Mouse (Mus musculus) stomach, postnatal 0 days (tissue): ENCODE data around the gene Dytn. TPM values are rescaled to one million over a fixed set of nuclear protein-coding genes. Genes with fewer than 3 reads are reported as not detected.

Experiments
- ATAC-seq: fragments of 200-750 bp; cut with Nextera tagmentation; 2 replicates; pipeline ENCODE4 v1.8.0; 2017; ENCODE audit not compliant: low FRiP score, low TSS enrichment
- DNase-seq: peaks from one replicate; pipeline ENCODE4 v3.0.0-alpha.2; 2016; ENCODE audit warnings: low spot score
- H3K27ac ChIP-seq: fragments of 300-500 bp; sonication (generic); replicated peaks from 2 replicates; pipeline ENCODE4 v1.5.1; 2014; ENCODE audit warnings: mild to moderate bottlenecking, control low read depth
- H3K27me3 ChIP-seq: fragments of 300-500 bp; sonication (generic); 2 replicates; pipeline ENCODE4 v1.6.1; 2014; ENCODE audit warnings: low read length; ENCODE audit not compliant: control insufficient read depth, insufficient read depth
- H3K36me3 ChIP-seq: fragments of 300-500 bp; sonication (generic); 2 replicates; pipeline ENCODE4 v1.6.1; 2014; ENCODE audit warnings: low read length, mixed read lengths; ENCODE audit not compliant: control insufficient read depth, insufficient read depth
- H3K4me1 ChIP-seq: fragments of 300-500 bp; sonication (generic); replicated peaks from 2 replicates; pipeline ENCODE4 v1.6.1; 2014; ENCODE audit warnings: antibody characterized with exemption; ENCODE audit not compliant: control insufficient read depth, insufficient read depth
- H3K4me2 ChIP-seq: fragments of 300-500 bp; sonication (generic); replicated peaks from 2 replicates; pipeline ENCODE4 v1.6.1; 2014; ENCODE audit warnings: low read depth, mild to moderate bottlenecking, control low read depth, moderate library complexity
- H3K4me3 ChIP-seq: fragments of 300-500 bp; sonication (generic); 2 replicates; pipeline ENCODE4 v1.5.1; 2014; ENCODE audit warnings: low read depth, low read length, control low read depth
- H3K9ac ChIP-seq: fragments of 300-500 bp; sonication (generic); 2 replicates; pipeline ENCODE4 v1.6.1; 2014; ENCODE audit warnings: mild to moderate bottlenecking, low read length, control low read depth, mixed read lengths
- H3K9me3 ChIP-seq: fragments of 300-500 bp; sonication (generic); 2 replicates; pipeline ENCODE4 v1.6.1; 2016; ENCODE audit warnings: low read length; ENCODE audit not compliant: control insufficient read depth
- CTCF ChIP-seq: IDR thresholded peaks from 2 replicates; pipeline ENCODE4 v1.5.1; 2016; ENCODE audit warnings: antibody characterized with exemption, low read depth, mild to moderate bottlenecking, moderate library complexity
- EP300 ChIP-seq: optimal IDR thresholded peaks from 2 replicates; pipeline ENCODE3; 2016; ENCODE audit warnings: antibody characterized with exemption
- WGBS: fragments of 180-500 bp; shearing (Covaris S2); extraction: QIAGEN DNeasy Blood & Tissue Kit; methylation state at CpG from one replicate; pipeline ENCODE4 v1.1.7; 2014; 5-methylcytosine and 5-hydroxymethylcytosine counted together
- polyA plus RNA-seq: library from polyadenylated mRNA; unstranded; fragments of >200 nt; fragmentation: Nextera tagmentation; extraction: Ambion mirVana; gene quantifications from 2 replicates; pipeline ENCODE4 v1.2.1, GENCODE M21; 2015

Gene Dytn
- polyA plus RNA-seq, 1 experiment from 2014 or later = not detected

DNA sequence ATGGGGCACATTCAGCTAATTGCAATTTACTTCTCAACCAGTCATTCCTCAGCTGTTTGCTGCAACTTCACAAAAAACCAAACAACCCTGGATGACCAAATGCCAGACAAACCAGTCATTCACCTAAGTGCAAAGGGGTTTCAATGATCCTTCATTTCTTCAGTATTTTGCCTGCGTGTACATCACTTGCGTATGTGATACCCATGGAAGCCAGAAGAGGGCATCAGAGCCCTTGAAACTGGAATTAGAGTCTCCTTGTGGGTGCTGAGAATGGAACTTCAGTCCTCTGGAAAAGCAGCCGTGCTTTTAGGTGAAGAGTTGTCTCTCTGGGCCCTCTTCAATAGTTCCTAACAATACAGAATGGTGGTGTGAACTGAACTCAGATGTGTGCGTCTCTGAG, 77.1 kb downstream of the Dytn start:
- ATAC-seq = no peak
- H3K4me3 ChIP-seq = no peak overlapping the region
- no peak for DNase-seq
- H3K27me3 ChIP-seq = no peaks in the 10 kb centered on the region
- H3K4me2 ChIP-seq = no peak overlapping the region
- 89% methylated on average over 4 of the region's 4 CpGs for WGBS
- no peak overlapping the region for H3K27ac ChIP-seq
- no peaks in the 10 kb centered on the region for H3K4me1 ChIP-seq
- TF ChIP-seq EP300 (no peak), CTCF (no peak)
- no peak overlapping the region for H3K9ac ChIP-seq
- no peaks in the 10 kb centered on the region for H3K36me3 ChIP-seq
- no peaks in the 10 kb centered on the region for H3K9me3 ChIP-seq

DNA sequence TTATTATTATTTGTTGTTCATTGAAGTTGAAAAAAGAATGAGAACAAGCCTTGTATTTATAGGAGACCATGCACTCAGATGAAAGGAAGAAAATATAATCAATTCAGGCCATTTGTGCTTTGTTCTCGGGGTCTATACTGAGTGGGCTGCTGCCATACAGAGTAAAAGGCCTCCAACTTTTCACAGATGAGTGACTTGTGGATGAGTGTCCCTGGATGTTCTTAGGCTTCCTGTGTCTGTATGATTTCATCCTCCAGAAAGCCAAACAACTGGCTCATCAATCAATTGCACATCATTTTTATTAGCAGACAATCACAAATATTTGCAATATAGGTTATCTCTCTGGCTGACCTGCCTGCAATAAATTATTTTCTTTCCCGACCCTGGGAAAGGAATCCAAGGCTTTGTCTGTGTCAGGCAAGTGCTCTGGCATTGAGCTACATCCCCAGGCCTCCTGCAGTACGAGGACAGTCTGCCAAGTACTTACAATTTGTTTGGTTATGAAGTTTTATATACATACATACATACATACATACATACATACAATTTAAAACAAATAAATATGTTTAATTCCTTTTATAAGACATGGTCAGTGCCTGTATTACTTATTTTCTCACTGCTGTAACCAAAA, 82.7 kb downstream of the Dytn start:
- ATAC-seq (no peak), DNase-seq (no peak)
- H3K4me1 ChIP-seq = no peaks in the 10 kb centered on the region
- 16% methylated on average over 3 of the region's 3 CpGs for WGBS
- no peaks in the 10 kb centered on the region for H3K9me3 ChIP-seq
- no peak overlapping the region for H3K4me2 ChIP-seq
- no peaks in the 10 kb centered on the region for H3K27me3 ChIP-seq
- no peak overlapping the region for H3K27ac ChIP-seq
- no peaks in the 10 kb centered on the region for H3K36me3 ChIP-seq
- no peak for TF ChIP-seq EP300
- TF ChIP-seq CTCF = no peak
- no peak overlapping the region for H3K9ac ChIP-seq
- H3K4me3 ChIP-seq = no peak overlapping the region

DNA sequence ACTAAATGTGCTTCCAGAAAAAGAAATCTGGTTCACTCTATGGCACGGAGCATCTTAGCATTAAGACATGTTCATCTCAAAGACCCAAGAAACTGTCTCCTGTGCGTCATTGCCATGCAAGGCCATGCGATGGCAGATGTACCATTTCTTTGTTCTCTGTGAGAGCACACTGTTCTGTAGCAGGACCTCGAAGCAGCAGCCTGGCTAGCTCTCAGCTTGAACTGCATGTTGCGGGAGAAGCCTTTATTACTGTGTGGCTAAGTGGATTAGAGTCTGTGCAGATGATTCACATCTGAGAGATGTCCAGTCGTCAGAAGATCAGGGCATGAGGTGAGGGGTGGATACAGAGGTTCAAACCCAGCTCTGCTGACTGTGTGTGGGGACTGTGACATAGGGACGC, 99.9 kb downstream of the Dytn start:
- Histone ChIP-seq H3K4me1 (no peaks in the 10 kb centered on the region), H3K27ac (no peak overlapping the region), H3K36me3 (no peaks in the 10 kb centered on the region), H3K4me2 (no peak overlapping the region), H3K9me3 (no peaks in the 10 kb centered on the region), H3K27me3 (no peaks in the 10 kb centered on the region), H3K4me3 (no peak overlapping the region), H3K9ac (no peak overlapping the region)
- TF ChIP-seq EP300 = no peak
- TF ChIP-seq CTCF = no peak
- WGBS = 68% methylated on average over 7 of the region's 7 CpGs
- DNase-seq = no peak
- ATAC-seq = no peak

DNA sequence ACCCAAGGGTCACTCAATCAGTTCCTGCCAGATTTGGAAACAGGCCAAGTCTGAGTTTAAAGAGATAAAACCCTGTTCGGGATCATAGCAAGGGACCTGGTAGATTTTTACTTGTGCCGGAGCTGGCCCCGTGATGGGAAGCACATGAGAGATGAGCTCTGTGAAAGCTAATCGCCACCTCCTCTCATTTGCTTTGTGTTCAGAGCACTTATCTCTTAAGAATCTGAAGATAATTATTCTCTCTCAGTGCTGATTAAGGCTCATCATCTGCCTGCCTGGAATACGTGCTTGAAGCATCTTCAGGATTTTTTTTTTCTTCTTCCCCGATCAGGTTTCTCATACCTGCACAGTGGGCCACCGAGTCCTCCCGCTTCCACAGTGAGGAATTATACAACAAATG, 107.6 kb downstream of the Dytn start:
- ATAC-seq (no peak), DNase-seq (no peak)
- WGBS = 82% methylated on average over 8 of the region's 8 CpGs
- Histone ChIP-seq H3K9me3 (no peaks in the 10 kb centered on the region), H3K36me3 (no peaks in the 10 kb centered on the region), H3K4me3 (no peak overlapping the region), H3K27me3 (no peaks in the 10 kb centered on the region), H3K9ac (no peak overlapping the region), H3K4me1 (no peaks in the 10 kb centered on the region), H3K27ac (no peak overlapping the region), H3K4me2 (no peak overlapping the region)
- no peak for TF ChIP-seq CTCF
- no peak for TF ChIP-seq EP300

DNA sequence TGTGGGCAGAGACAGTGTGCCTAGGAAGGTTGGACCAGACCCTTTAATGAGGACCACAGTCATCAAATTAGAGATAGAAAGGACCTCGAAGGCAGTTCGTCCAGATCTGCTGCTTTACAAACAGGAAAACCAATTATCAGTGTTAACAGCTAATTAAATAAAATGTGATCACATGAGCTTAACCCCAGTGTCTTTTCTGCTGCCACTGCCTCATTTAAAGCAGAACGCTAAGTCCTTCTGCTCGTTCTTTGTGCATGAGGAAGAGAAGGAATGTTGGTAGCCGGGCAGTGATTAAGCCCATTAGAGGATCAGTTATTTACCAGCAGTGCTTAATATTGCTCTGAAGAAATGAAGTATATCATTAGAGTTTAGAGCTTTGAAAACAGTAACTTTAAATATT, 109.9 kb downstream of the Dytn start:
- H3K9me3 ChIP-seq = no peaks in the 10 kb centered on the region
- no peak overlapping the region for H3K4me2 ChIP-seq
- no peak overlapping the region for H3K27ac ChIP-seq
- TF ChIP-seq EP300 (no peak), CTCF (no peak)
- H3K27me3 ChIP-seq = no peaks in the 10 kb centered on the region
- no peaks in the 10 kb centered on the region for H3K36me3 ChIP-seq
- H3K9ac ChIP-seq = no peak overlapping the region
- ATAC-seq = no peak
- no peaks in the 10 kb centered on the region for H3K4me1 ChIP-seq
- no peak for DNase-seq
- no peak overlapping the region for H3K4me3 ChIP-seq
- WGBS = 65% methylated on average over 5 of the region's 5 CpGs

DNA sequence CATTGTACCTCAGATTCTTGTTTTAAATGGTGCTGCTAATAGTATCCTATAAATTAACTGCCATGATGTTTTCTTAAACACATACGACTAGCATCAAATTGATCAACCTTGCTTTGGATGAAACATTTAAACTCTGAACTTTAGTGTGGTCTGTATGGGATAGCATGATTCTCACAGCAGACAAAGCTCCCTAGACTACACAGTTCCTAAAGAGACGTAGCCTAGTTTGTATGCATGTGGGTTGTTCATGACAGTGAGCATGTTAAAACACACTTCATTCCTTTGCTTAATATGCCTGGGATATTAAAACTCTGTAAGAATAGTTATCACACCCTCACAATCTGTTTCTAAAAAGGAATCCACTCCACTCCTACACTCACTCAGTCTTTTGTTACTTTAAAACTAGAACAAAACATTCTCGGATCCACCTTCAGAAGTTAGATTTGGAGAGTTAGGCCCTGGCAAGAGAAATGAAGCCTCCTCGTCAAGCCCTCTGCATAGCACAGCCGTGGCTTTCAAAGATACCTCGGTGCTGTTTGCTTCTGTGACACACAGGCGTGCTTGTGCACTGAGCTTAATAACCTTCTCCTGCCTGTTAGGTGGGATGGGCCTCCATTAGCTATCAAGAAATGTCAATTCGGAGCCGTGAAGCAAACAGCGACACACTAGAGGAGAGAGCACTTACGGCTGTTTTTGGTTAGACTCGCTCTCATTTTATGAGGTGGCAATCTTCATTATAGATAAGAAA, 112.7 kb downstream of the Dytn start:
- no peaks in the 10 kb centered on the region for H3K4me1 ChIP-seq
- 49% methylated on average over 12 of the region's 12 CpGs for WGBS
- DNase-seq (no peak), ATAC-seq (no peak)
- no peaks in the 10 kb centered on the region for H3K27me3 ChIP-seq
- no peak overlapping the region for H3K27ac ChIP-seq
- TF ChIP-seq EP300 (no peak), CTCF (no peak)
- no peaks in the 10 kb centered on the region for H3K36me3 ChIP-seq
- H3K9ac ChIP-seq = no peak overlapping the region
- no peak overlapping the region for H3K4me3 ChIP-seq
- H3K9me3 ChIP-seq = no peaks in the 10 kb centered on the region
- no peak overlapping the region for H3K4me2 ChIP-seq
